Comparison of ENCODE assay signal across 9 mouse cellular contexts in the genomic region with DNA sequence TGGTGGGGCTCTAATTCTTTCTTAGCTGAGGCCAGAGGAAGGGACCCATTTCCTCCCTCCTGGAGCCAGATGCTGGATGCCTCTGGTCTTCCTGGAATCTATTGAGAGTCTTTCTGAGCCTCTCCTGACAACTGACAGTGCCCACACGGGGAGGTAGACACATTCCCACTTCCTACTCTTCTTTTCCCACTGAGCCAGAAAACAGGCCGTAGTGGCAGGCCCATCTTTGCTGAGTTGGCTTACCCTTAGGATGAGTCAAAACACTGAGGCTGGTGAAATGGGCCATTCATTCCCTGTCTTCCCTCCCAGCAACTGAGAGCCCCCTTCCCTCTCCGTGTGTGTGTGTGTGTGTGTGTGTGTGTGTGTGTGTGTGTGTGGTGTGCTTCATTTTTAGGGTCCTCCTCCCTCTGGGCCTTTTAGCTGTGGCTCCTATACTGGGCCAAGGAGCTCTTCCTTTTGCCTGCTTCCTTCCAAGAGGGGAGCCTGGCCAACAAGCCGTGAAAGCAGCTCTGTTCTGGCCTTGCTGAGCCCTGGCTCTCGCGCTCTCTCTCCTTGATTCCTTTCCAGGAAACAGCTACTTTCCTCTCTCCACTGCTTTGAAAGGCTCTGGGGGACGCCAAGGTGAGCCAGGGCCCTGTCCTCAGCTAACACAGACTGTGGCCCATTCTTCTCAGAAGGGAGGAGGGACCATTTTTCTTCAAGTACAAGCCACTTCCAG. TPM values are rescaled to one million over a fixed set of nuclear protein-coding genes. Genes with fewer than 3 reads are reported as not detected.
A peak's percentile ranks its signal among the peaks of the same experiment; 100 is the strongest.
DNase-seq lines count a peak whose midpoint lies in the region; ATAC-seq and TF ChIP-seq lines count a peak whose summit lies in the region.
"Had no signal": no experiment of that assay in that cellular context is flagged by ENCODE, and none has a peak within 500 bp of the region (broad histone marks: within the 10 kb centered on the region; RNA-seq: fewer than 3 reads in every experiment).

No protein-coding gene starts in this region.

- H3K36me3 ChIP-seq in heart, adult 2 months (ENCODE audit: control insufficient read depth, insufficient read depth, low read length) = no peaks in the 10 kb centered on the region
- H3K36me3 ChIP-seq in heart, embryonic 11.5 days (ENCODE audit: control insufficient read depth, insufficient read depth, low read length) = no peaks in the 10 kb centered on the region
- no peaks in the 10 kb centered on the region for H3K36me3 ChIP-seq in forebrain, embryonic 15.5 days
- H3K36me3 ChIP-seq: liver, embryonic 15.5 days had no signal

- H3K9me3 ChIP-seq in heart, embryonic 11.5 days (replicated peaks; ENCODE audit: control insufficient read depth, low read length) = no peaks in the 10 kb centered on the region
- H3K9me3 ChIP-seq in forebrain, embryonic 15.5 days = no peaks in the 10 kb centered on the region
- H3K9me3 ChIP-seq: liver, embryonic 15.5 days had no signal

- no peak overlapping the region for H3K4me2 ChIP-seq in heart, embryonic 11.5 days
- H3K4me2 ChIP-seq in forebrain, embryonic 15.5 days (replicated peaks) = no peak overlapping the region
- H3K4me2 ChIP-seq: liver, embryonic 15.5 days had no signal

- WGBS in heart, adult 2 months = 31% methylated on average over 6 of the region's 7 CpGs
- WGBS in heart, embryonic 11.5 days (ENCODE audit: insufficient replicate concordance) = 55% methylated on average over 7 of the region's 7 CpGs
- WGBS in forebrain, embryonic 15.5 days = 43% methylated on average over 7 of the region's 7 CpGs

- DNase-seq in heart, adult 2 months = peak; percentile 38 to 50
- peak; percentile 24 for DNase-seq in brain, embryonic 18.5 days (ENCODE audit: low read depth, low spot score)
- DNase-seq in gastrocnemius, postnatal 25 days = peak; percentile 67
- DNase-seq in left cerebral cortex, postnatal 36 days (ENCODE audit: low spot score in 2 of 2) = peak; percentile 14 to 22
- no peak for DNase-seq in T-cell, adult 2 months (ENCODE audit: low spot score)
- DNase-seq in kidney, adult 8-10 months = no peak

- no peak overlapping the region; the same call in 1 of the 2 replicates for H3K27ac ChIP-seq in heart, adult 2 months
- no peak overlapping the region for H3K27ac ChIP-seq in heart, embryonic 11.5 days (ENCODE audit: low read depth, low read length)
- no peak overlapping the region for H3K27ac ChIP-seq in forebrain, embryonic 15.5 days (replicated peaks)
- H3K27ac ChIP-seq: liver, embryonic 15.5 days had no signal

- no peak for TF ChIP-seq EP300 in heart, adult 2 months (IDR thresholded peaks at IDR 0.05; ENCODE audit: insufficient read depth, low read depth, low read length)

- H3K9ac ChIP-seq in heart, adult 2 months (ENCODE audit: low read depth, low read length) = no peak overlapping the region
- H3K9ac ChIP-seq in heart, embryonic 11.5 days (ENCODE audit: low read depth, low read length) = no peak overlapping the region
- no peak overlapping the region for H3K9ac ChIP-seq in forebrain, embryonic 15.5 days (replicated peaks)
- H3K9ac ChIP-seq: liver, embryonic 15.5 days had no signal

- ATAC-seq in heart, embryonic 11.5 days (replicated peaks; ENCODE audit: insufficient number of reproducible peaks, low FRiP score, low TSS enrichment) = no peak
- no peak for ATAC-seq in forebrain, embryonic 15.5 days (replicated peaks)

- TF ChIP-seq POLR2A in heart, adult 2 months (IDR thresholded peaks at IDR 0.05; ENCODE audit: insufficient read depth, low read depth, low read length) = no peak

- no peaks in the 10 kb centered on the region for H3K27me3 ChIP-seq in heart, adult 2 months (ENCODE audit: control insufficient read depth, insufficient read depth, low read length)
- peaks cover 19% of the 10 kb centered on the region for H3K27me3 ChIP-seq in heart, embryonic 11.5 days (ENCODE audit: control insufficient read depth, insufficient read depth, low read length)
- no peaks in the 10 kb centered on the region for H3K27me3 ChIP-seq in forebrain, embryonic 15.5 days

- peaks cover 4% of the 10 kb centered on the region for H3K4me1 ChIP-seq in heart, adult 2 months (ENCODE audit: control insufficient read depth, insufficient read depth, low read length)
- H3K4me1 ChIP-seq in heart, embryonic 11.5 days (ENCODE audit: control insufficient read depth, insufficient read depth, low read length) = no peaks in the 10 kb centered on the region
- H3K4me1 ChIP-seq in forebrain, embryonic 15.5 days = no peaks in the 10 kb centered on the region
- H3K4me1 ChIP-seq: liver, embryonic 15.5 days had no signal

- no peak for TF ChIP-seq CTCF in heart, adult 2 months (IDR thresholded peaks at IDR 0.05)

- intact Hi-C loops in heart, adult 2 months (cut with DNase I) = no loop called here
- intact Hi-C loops in left cerebral cortex, postnatal 36 days (cut with DNase I) = loop anchor here (5.0 to 10.0 kb wide), 2 partner anchors 58 to 261 kb away; a partner anchor contains a TSS

- H3K4me3 ChIP-seq in heart, adult 2 months = no peak overlapping the region
- no peak overlapping the region for H3K4me3 ChIP-seq in heart, embryonic 11.5 days (ENCODE audit: low read depth, low read length)
- no peak overlapping the region for H3K4me3 ChIP-seq in forebrain, embryonic 15.5 days
- H3K4me3 ChIP-seq: liver, embryonic 15.5 days had no signal

- no peaks in the 10 kb centered on the region for H3K79me2 ChIP-seq in heart, adult 2 months (replicated peaks; ENCODE audit: control insufficient read depth, insufficient read depth, low read length)

RNA-seq across cellular contexts. Expression of a gene that starts 6.1 kb away (rescaled TPM):
- total RNA-seq in heart, adult 2 months (2021) = not detected
- polyA plus RNA-seq in heart, adult 2 months (2012; rRNA removed) = 0.56 and 1.9 TPM in 2 replicates
- 0.66 and 1.6 TPM in 2 replicates for polyA plus RNA-seq in heart, embryonic 11.5 days (2014; fragmentation: Nextera tagmentation; extraction: Ambion mirVana)
- not detected for total RNA-seq in gastrocnemius, postnatal 25 days (2021)
- not detected for total RNA-seq in left cerebral cortex, postnatal 36 days (2021)
- 4.9 and 6.9 TPM in 2 replicates for polyA plus RNA-seq in forebrain, embryonic 15.5 days (2015; fragmentation: Nextera tagmentation; extraction: Ambion mirVana)

RNA-seq across cellular contexts. Expression of a gene that starts 59.0 kb away (rescaled TPM):
- total RNA-seq in heart, adult 2 months (2021) = 10 to 100 TPM; 14.9 to 20.9 TPM
- polyA plus RNA-seq in heart, adult 2 months (2012; rRNA removed) = 28.1 and 39.7 TPM in 2 replicates
- 1.2 and 1.9 TPM in 2 replicates for polyA plus RNA-seq in heart, embryonic 11.5 days (2014; fragmentation: Nextera tagmentation; extraction: Ambion mirVana)
- 1 to 10 TPM; 7.0 to 7.4 TPM for total RNA-seq in gastrocnemius, postnatal 25 days (2021)
- total RNA-seq in left cerebral cortex, postnatal 36 days (2021) = 10 to 100 TPM; 25.2 to 27.8 TPM
- polyA plus RNA-seq in forebrain, embryonic 15.5 days (2015; fragmentation: Nextera tagmentation; extraction: Ambion mirVana) = 1.4 and 2.4 TPM in 2 replicates

Comparison
In these comparisons a context has a peak if more than half of its experiments do, and no peak if none do; other contexts are left out.
1. DNase-seq: peak in heart, adult 2 months (2 of 2), brain, embryonic 18.5 days (single experiment), gastrocnemius, postnatal 25 days (single experiment) and left cerebral cortex, postnatal 36 days (2 of 2); none in T-cell, adult 2 months (single experiment) and kidney, adult 8-10 months (0 of 2).